Mouse (Mus musculus): Measurements from ENCODE around the gene Mkrn2os. TPM values are rescaled to one million over a fixed set of nuclear protein-coding genes. Genes with fewer than 3 reads are reported as not detected.
A peak's percentile ranks its signal among the peaks of the same experiment; 100 is the strongest.

Mkrn2os gene
- polyA plus RNA-seq, 1 experiment from 2014 or later: 0.24 TPM

- H3K4me2 ChIP-seq (replicated peaks): peak overlapping the region; percentile 57
- ATAC-seq: peak; percentile 89
- no peak overlapping the region for H3K27ac ChIP-seq
- H3K4me3 ChIP-seq (replicated peaks): peak overlapping the region; percentile 29
- 20% methylated on average over 26 of the region's 26 CpGs for WGBS
- 0 out of 2 replicates have a peak, but pooled peaks cover 3% of the 10 kb centered on the region for H3K27me3 ChIP-seq
- H3K9me3 ChIP-seq: no peaks in the 10 kb centered on the region
- peaks cover 3% of the 10 kb centered on the region for H3K4me1 ChIP-seq (replicated peaks)
- H3K9ac ChIP-seq (replicated peaks): peak overlapping the region; percentile 66
- no peaks in the 10 kb centered on the region for H3K36me3 ChIP-seq
These were observed 53.5 kb downstream of the Mkrn2os start for GRCm38 (mm10) chr6:115538645-115539429.

- H3K27me3 ChIP-seq: 0 out of 2 replicates have a peak, but pooled peaks cover 3% of the 10 kb centered on the region
- ATAC-seq: no peak
- no peak overlapping the region for H3K4me2 ChIP-seq (replicated peaks)
- no peak overlapping the region for H3K9ac ChIP-seq (replicated peaks)
- H3K4me3 ChIP-seq (replicated peaks): no peak overlapping the region
- H3K4me1 ChIP-seq (replicated peaks): no peaks in the 10 kb centered on the region
- H3K27ac ChIP-seq: no peak overlapping the region
- 55% methylated on average over 4 of the region's 4 CpGs for WGBS
- H3K9me3 ChIP-seq: no peaks in the 10 kb centered on the region
- H3K36me3 ChIP-seq: no peaks in the 10 kb centered on the region
These were observed 56.2 kb downstream of the Mkrn2os start for GRCm38 (mm10) chr6:115536169-115536568.

- WGBS: 82% methylated on average over 7 of the region's 7 CpGs
- Histone ChIP-seq H3K9ac (replicated peaks) (no peak overlapping the region), H3K27me3 (0 out of 2 replicates have a peak, but pooled peaks cover 3% of the 10 kb centered on the region), H3K9me3 (no peaks in the 10 kb centered on the region), H3K4me3 (replicated peaks) (no peak overlapping the region), H3K36me3 (no peaks in the 10 kb centered on the region), H3K4me2 (replicated peaks) (no peak overlapping the region), H3K27ac (no peak overlapping the region), H3K4me1 (replicated peaks) (no peaks in the 10 kb centered on the region)
- no peak for ATAC-seq
These were observed 57.8 kb downstream of the Mkrn2os start for GRCm38 (mm10) chr6:115534617-115535016.

Other genes with a start within 250 kb of the Mkrn2os start
- 0.18 and 0.22 TPM in 2 replicates for gene Pparg, start 231.6 kb downstream of the Mkrn2os start, polyA plus RNA-seq (2015; fragmentation: Nextera tagmentation; extraction: Ambion mirVana)
- 32.9 and 35.2 TPM in 2 replicates for gene Tsen2, start 47.9 kb downstream of the Mkrn2os start, polyA plus RNA-seq (2015; fragmentation: Nextera tagmentation; extraction: Ambion mirVana)
- gene Mkrn2, start 9.3 kb upstream of the Mkrn2os start, polyA plus RNA-seq (2015; fragmentation: Nextera tagmentation; extraction: Ambion mirVana): 29.4 and 31.1 TPM in 2 replicates
- 141 and 159 TPM in 2 replicates for gene Raf1, start 84.1 kb upstream of the Mkrn2os start, polyA plus RNA-seq (2015; fragmentation: Nextera tagmentation; extraction: Ambion mirVana)
- 0.79 and 1.1 TPM in 2 replicates for gene Tmem40, start 169.8 kb upstream of the Mkrn2os start, polyA plus RNA-seq (2015; fragmentation: Nextera tagmentation; extraction: Ambion mirVana)
- 16.4 and 18.5 TPM in 2 replicates for gene Cand2, start 182.0 kb upstream of the Mkrn2os start, polyA plus RNA-seq (2015; fragmentation: Nextera tagmentation; extraction: Ambion mirVana)
- gene Rpl32, start 216.2 kb upstream of the Mkrn2os start, polyA plus RNA-seq (2015; fragmentation: Nextera tagmentation; extraction: Ambion mirVana): 1,380 and 1,385 TPM in 2 replicates
- gene Efcab12, start 245.8 kb upstream of the Mkrn2os start, polyA plus RNA-seq (2015; fragmentation: Nextera tagmentation; extraction: Ambion mirVana): 2.2 and 3.2 TPM in 2 replicates